Mouse (Mus musculus): ENCODE measurements around the gene Hdac9.

The Hdac9 gene

DNA sequence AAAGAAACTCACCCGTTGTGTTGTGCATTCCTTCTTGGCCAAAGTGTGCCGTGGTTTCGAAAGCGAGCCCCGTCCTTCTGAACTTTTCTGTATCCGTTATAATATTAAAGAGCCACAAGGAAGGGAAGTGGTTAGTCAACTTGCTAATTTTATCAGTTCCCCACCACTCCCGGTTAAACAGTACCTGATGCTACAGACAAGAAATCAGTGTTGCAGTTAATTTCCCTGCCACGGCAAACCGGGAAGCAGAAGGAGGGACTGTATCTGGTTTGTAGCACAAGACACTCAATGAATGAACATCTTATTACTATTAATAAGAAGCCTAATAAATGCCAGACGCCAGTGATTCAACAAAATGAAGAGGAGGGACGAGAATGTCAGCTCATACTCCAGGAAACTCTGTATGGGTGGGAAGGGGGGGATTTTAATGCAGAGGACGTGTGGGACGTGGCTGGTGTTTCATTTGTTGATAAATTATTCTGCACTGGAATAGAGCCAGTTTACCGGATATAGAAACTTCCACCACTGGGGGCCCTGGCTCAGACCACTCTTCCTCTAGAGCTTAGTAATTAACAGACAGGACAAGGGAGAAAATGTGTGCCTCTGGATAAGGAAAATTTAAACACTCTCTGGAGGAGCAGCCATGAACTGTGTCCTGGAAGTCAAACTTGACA lies 202.5 kb downstream of the Hdac9 start:
- no peak for DNase-seq (ENCODE audit: low read depth, low spot score)

DNA sequence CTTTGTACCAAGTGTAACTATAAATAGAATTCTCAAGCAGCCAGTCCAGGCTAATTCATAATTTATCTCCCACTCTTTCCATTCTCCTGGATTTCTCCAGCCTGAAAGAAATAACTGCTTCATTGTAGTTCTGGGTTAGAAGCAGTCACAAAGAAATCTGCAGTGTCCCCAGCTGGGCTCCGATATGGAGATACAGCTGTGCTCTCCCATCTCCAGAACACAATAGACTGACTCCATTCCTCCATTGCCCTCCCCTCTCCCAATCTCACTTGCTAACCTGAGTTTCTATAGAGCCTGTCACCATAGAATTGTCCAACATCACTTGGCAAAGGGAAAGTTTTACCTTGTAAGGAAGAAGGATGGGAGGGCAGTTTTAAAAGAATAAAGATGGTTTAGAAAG lies 218.9 kb downstream of the Hdac9 start:
- no peak for DNase-seq (ENCODE audit: low read depth, low spot score)

DNA sequence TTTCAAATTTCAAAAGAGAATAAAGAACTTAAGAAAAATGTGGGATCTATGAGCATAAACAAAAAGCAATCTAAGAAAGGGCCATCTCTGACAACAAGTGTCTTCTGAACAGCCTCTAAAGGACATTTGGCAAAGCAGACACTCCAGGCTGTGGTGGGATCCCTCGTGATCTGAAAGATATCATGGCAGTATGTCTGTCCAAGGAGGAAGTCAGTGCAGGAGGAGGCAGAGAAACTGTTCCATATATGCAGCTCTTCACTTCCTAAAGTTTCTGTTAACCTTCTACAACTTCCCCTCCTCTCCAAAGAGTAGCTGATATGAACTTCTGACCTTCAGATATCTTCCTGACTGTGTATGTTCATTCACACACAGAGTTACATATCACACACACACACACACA lies 220.2 kb downstream of the Hdac9 start:
- no peak for DNase-seq (ENCODE audit: low read depth, low spot score)

DNA sequence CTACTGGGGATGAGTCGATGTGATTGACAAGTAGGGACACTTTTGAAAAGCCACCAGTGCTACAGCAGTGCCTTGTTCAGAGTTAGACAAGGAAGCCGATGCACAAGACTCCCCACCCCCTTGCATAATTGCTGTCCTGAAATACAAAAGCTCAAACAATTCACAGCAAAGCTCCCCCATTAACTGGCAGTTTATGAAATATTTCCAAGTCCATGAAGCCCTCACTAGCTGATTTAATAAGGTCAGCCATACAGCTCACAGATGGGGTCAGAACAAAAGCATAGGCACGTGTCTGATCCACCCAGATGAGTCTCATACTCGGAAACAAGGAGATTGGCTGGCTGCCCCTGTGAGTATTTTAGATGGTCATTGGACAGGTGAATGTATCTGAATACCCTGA lies 228.0 kb downstream of the Hdac9 start:
- no peak for DNase-seq (ENCODE audit: low read depth, low spot score)

DNA sequence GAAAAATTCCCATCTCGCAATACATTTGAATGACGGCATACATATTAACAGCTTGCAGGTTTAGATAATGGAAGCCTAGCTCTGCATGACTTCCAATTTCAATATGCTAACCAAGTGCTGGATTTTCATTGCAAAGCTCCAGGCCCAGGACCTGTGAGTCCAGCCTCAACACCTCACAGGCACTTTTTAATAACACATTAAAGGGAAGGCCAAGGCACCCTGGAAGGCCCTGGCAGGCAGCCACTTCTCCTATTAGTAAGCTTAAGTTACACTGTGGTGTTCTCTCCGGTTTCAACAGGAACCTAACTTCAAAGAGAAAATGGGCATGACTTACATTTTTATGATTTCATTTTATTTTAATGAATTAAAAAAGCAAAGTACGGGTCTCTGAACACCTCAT lies 233.5 kb downstream of the Hdac9 start:
- DNase-seq (ENCODE audit: low read depth, low spot score), result no peak

DNA sequence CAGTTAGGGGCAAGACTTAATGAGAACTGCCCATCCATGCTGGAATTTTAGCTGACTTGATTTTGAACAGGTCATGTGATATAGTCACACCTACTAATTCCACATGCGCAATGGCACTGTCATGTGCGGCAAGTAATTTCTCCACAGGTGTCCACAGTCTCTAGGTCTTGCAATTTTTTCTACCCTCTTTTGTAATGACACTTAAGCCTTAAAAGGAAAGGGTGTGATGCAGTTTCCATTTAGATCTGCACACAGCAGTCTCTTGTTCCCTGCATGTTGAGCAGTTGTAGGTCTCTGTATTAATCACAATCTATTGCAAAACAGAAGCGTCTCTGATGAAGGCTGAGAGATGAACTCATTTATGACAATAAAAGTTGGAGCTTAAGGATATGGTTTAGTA lies 234.2 kb downstream of the Hdac9 start:
- no peak for DNase-seq (ENCODE audit: low read depth, low spot score)

DNA sequence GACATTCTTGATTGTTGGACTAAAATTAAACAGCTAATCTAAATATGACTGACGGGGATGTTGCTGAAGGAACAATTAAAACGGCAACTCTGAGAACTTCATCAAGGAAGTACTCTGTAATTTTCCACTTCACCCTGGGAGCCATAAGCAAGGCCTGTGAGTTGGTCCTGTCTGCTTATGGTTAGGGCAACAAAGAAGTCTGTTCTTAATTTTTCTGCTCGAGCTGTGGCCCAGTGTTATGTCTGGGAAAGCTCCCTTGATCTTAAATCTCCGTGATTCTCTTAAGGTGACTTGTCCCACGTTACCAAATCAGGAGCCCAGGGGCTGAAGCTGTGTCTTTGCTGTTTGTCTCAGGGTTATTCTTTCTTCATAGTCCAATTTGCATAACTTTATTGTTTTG lies 236.3 kb downstream of the Hdac9 start:
- DNase-seq (ENCODE audit: low read depth, low spot score), result peak; percentile 52

DNA sequence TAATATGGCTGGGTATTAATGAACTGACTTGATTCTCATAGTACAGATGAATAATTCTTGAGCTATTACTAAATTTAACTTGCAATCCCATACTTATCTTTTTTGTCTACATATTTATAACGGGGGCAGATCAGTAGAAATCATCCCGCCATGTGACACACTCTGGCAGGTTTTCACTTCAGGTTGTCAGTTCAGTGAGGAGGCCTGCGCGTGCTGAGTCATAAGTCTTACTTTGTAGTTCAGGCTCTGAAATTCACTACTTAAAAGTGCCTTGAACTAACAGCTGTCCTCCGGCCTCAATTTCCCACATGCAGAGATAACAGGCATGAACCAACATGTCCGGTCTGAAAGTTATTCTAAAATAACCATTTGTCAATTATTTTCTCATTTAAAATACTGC lies 239.8 kb downstream of the Hdac9 start:
- no peak for DNase-seq (ENCODE audit: low read depth, low spot score)

DNA sequence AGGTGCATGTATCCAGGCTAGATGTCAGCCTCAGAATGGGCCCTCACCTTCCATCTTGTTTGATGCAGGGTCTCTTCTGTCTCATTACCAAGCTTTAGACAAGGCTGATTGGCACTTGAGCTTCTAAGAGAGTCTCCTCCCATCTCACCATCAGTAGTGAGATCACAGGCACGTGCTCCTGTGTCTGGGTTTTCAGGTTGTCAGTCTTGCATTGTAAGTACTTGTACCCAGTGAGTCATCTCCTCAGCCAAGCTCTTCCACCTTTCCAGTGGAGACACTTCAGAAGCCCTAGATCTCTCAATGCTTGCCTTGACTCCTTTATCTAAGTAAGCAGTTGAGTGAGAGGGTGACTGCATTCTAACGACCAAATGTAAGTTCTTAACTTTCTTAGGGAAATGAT lies 242.7 kb downstream of the Hdac9 start:
- no peak for DNase-seq (ENCODE audit: low read depth, low spot score)

DNA sequence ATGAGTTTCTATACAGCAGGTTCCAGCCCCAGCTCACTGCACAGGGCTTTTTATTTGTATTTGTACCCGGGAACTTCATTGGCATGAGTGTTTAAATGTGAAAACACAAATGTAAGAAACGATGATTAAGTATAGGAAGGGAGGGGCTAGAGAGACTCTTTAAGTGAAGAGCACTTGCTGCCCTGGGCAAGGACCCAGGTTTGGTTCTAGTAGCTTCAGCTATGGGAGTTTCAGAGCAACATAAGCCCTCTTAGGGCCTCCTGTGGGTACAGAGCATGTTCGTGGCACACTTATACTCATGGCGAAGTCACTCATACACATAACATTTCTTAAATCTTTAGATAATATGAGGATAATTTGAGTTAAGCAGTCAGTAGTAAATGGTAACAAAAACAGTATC lies 243.4 kb downstream of the Hdac9 start:
- DNase-seq (ENCODE audit: low read depth, low spot score), result no peak

DNA sequence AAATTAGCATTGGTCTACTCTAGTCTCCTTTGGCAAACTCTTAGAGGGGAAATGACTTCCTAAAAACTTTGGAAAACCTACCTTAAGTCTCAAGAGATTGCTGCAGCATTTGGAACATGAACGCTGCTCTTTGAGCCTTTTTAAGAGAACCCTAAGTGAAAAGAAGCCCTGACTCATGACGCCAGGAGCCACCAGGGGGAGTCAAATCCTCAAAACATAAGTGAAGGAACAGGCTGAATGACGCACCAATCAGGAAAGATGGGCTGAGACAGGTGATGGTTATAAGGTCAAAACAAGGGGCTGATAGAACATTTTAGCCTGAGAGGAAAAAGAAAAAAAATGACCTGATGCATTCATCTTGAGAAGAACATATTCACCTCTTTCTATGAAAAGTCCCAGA lies 252.1 kb downstream of the Hdac9 start:
- DNase-seq (ENCODE audit: low read depth, low spot score), result peak; percentile 75

DNA sequence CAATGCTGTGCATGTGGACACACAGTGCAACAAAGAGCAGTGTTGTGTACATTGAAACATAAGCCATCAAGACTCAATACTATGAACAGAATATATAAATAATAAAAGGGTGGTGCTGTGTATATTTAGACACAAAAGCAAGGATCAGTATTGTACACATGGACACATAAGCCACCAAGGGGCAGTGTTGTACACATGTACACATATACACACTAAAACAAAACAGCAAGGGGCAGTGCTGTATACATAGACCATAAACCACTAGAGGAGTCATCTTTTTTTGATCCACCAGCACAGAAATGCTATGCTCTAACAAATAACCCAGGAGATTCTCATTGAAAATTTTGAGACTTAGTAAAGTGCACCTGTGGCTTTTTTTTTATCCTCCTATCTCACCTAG lies 255.5 kb downstream of the Hdac9 start:
- peak; percentile 35 for DNase-seq (ENCODE audit: low read depth, low spot score)

DNA sequence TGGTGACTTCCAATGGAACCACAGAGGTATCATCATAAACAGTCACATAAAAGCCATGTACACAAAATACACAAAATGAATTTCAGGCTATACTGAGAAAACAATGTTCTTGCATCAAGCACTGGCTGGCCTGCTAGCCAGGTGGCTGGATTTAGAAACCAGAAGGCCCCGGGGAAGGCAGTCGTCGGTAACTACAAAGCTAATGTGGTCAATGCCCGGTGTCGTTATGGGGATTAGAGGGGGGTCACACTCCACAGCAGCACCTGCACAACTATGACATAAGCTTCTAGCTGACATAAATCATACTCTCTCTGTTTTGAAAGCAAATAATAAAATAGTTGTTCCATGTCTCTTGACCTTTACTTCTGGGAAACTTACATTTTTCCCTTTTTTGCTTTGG lies 256.9 kb downstream of the Hdac9 start:
- peak; percentile 26 for DNase-seq (ENCODE audit: low read depth, low spot score)

DNA sequence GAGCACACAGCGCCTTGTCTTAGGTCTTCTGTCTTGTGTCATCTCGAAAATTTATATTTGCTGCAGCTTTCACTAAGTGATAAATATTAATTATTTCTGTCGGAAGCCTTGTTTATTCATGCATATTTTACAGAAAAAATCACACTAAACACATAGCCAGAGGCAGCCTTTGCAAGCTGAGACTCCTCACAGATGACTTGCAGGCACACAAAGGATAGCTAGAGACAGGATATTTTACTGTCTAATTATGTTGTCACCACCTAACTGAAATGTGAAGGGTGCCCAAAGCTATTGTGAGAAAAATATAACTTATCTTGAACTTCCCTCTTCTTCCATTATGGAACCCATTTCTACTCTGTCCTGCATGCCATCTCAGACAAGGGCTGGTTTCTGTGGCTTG lies 258.3 kb downstream of the Hdac9 start:
- DNase-seq (ENCODE audit: low read depth, low spot score), result no peak

DNA sequence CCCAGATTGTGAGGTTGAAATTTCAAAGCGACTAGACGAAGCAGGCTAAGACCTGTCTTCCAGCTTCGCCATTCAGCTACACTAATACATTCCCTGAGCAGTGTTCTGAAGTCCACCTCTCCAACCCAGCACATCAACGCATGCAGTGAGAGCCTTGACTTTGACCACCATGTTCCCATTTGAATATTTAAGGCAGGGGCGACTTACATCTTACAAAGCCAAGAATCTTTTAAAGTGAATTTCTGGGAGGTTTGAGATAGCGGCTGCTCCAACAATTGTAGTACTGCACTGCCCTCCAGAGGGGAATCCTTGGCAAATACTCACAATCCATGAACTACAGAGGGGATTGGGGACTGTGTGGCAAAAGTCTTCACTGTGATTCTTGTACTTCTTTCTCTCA lies 258.8 kb downstream of the Hdac9 start:
- peak; percentile 45 for DNase-seq (ENCODE audit: low read depth, low spot score)

DNA sequence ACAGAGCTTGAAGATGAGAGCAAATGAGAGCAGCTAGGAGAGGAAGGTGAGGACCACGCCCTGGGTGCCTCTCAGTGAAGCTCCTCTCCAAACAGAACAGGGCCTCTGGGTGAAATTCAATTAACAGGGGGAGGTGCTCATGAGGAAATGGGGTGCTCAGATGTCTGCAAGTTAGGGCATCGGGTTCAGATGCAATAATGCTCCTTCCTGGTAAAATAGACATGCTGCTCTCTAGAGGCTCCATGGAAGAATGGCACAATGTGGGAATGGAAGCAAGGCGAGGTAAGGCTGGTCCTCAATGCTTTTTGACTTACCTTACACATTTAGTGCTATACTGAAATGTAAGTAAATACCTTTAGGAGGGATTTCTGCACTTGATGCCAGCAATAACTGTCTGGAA lies 263.3 kb downstream of the Hdac9 start:
- DNase-seq (ENCODE audit: low read depth, low spot score), result peak; percentile 29

DNA sequence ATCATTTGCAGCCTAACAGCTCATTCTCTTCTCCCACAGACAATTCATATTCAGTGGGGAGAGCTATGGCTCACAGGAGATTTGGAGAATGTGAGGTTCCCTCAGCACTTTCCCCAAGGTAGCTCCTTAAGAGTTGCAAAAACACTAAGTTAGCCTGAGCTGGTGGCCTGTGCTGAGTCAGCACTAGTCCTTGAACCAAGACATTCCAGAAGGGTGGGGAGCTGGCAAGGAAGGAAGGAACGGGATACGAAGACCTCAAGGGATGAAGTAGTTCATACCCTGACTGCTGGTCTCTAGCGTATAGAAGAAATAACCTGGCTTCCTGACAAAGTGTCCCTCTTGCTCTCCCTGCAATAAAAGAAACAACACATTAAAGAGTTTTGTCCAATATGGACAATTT lies 268.1 kb downstream of the Hdac9 start:
- DNase-seq (ENCODE audit: low read depth, low spot score), result no peak

DNA sequence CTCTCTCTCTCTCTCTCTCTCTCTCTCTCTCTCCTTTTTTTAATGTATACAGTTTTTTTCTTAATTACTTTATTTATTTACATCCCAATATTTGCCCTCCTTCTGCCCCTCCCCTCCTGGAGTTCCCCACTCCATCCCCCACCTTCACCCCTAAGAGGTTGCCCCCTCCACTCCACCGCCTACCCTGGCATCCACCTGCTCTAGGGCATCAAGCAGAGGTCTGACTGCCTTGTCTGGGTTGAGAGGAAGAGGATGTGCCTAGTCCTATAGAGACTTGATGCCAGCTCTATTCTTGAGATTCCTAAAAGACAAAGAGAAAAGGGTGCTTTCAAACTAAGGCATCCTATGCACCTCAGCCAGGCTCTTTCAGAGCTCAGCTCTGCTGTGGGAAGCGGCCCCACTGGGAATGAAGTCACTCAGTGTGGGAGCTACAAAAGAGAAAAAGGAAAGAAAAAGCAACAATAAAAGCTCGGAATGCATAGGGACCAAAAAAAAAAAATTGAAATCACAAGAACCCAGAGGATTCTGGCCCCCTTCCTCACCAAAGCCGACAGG lies 275.1 kb downstream of the Hdac9 start:
- no peak for DNase-seq (ENCODE audit: low read depth, low spot score)

DNA sequence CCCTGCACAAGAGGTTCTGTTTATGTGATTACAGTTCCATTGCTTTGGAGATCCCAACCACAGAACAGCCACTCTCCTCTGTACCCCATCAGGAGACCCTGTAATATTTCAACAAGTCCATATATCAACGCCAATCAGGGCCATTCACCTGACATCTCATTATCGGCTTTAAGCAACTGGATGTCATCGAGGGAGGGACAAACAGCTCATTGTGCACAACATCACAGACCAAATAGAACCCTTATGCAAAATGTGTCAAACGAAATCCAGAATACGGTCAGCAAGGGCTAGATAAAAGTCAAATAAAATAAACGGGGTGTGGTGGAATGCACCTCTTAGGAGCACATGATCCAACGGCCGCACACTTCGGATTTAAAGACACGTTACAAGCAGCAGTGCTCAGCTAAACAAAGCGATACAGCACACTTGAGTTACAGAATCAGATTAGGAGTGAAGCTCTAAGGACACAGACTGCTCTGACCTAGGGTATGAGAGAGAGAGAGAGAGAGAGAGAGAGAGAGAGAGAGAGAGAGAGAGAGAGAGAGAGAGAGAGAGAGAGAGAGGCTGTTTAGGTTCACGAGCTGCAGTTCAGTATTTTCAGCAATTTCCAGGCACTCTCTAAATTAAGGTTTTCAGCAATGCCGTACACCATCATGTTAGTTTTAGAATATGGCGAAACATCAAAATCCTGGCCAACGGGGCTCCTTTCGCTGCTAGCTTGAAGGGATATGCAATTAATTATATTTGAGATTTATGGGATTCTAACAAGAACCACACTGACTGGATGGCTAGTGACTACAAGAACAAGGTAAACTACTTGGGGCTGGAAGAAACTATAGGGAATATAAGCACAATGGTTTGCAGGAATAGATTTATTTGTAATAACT lies 279.4 kb downstream of the Hdac9 start:
- no peak for DNase-seq (ENCODE audit: low read depth, low spot score)

DNA sequence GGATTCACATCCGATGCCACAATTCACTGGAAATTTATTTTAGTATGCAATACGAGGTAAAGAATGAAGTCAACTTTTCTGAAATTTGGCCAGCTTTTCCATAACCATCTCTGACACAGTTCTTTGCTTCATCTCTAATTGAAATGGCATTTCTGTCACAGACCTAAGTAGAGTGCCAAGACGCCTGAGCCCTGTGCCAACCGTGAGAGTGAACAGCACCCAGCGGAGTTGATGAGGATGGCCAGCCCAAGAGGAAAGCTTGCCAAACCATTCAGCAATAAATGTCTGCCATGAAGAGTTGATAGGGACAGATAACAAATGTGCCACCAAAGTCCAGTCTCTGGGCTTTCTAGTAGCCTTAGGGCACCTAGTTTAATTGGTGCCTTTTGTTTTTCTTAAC lies 297.8 kb downstream of the Hdac9 start:
- no peak for DNase-seq (ENCODE audit: low read depth, low spot score)

DNA sequence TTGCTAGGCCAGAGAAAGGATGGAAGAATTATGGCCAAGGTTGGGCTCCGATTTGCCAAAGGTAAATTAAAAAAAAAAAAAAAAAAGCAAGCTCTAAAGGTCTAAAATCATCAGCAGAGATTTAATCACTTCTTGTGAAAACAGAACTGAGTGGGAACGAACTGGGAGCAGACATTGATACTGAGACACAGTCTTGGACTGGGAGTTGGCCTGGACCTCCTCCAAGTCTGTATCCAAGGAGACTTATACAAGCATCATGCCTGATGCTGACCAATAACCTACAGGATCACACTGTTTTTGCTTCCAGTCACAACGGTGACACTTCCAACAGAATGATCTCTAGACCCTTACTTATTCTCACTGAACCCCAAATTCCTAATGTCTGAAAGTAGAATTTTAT lies 298.6 kb downstream of the Hdac9 start:
- DNase-seq (ENCODE audit: low read depth, low spot score), result no peak

DNA sequence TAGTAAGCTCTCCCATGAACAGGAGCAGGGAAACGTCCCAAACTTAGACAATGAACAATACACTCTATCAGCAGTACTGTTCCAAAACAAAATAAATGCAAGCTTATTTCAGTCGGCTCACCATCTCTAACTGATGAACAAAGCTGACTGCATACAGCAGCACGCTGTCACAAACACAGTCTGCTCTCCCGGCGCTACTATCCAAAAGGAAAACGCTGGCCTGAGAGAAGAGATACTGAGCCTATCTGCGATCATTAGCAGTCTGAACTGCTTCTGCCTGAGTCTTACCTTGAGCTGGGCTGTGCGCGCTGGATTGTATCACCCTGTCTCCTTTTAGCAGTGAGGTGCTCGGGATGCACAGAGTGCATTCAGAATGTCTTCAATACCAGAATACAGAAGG lies 299.1 kb downstream of the Hdac9 start:
- no peak for DNase-seq (ENCODE audit: low read depth, low spot score)

DNA sequence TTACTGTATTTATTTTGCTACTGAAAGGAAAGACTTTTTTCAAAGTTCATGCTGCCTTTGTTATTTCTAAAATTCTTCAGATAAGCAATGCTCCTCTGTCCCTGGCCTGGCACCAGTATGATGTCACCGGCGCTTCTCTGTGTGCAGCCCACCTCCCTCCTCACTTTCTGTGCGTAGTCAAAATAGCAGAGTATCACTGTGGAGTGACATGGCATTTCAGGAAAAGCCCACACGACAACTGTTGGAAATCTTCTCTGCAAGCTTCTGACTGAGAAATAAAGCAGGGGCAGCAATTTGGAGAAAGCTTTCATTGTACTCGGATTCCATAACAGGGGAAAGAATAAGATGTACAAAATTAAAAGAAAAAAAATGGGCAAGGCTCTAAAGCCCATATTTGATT lies 302.1 kb downstream of the Hdac9 start:
- no peak for DNase-seq (ENCODE audit: low read depth, low spot score)

Data from A20 (cell line).